Mouse (Mus musculus) cerebellum, adult 11-12 months (tissue): Measurements from ENCODE around the gene Nlrc5.

ENCODE experiments used
- DNase-seq: peaks from one replicate; pipeline ENCODE4 v3.0.0; 2022

Nlrc5 gene

DNA sequence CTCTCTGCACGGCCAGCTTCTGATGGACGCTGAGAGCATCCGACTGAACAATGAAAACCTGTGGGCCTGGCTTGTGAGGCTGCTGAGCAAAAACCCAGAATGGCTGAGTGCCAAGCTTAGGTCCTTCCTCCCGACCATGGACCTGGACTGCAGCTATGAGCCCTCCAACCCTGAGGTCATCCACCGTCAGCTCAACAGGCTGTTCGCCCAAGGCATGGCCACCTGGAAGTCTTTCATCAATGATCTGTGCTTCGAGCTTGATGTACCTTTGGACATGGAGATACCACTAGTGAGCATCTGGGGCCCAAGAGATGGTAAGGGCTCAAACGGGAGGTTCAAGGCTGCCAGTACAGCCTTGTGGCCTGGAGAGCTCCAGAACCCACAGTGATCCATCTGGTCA is 38.6 kb downstream of the Nlrc5 start:
- no peak for DNase-seq

DNA sequence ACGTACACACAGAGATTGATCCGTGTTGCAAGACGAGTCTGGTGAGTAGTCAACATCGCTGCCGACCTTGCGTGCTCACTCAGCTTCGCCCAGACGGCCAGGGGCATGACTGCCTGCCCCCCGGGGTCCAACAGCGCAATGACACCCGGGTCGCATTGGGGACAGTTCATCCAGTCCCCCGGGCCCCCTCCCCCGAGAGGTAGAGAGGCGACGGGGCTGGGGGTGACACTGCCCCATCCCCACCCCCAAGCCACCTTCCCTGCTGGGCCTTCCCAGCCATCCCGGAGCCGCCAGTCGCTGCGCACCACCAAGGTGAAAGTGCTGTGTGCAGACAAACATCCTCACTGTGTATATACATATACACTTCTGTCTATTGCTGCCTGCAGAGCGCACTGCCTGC is 39.3 kb downstream of the Nlrc5 start:
- DNase-seq = no peak

- no peak for DNase-seq
These were observed 41.6 kb downstream of the Nlrc5 start for GRCm38 (mm10) chr8:94475786-94476185.

DNA sequence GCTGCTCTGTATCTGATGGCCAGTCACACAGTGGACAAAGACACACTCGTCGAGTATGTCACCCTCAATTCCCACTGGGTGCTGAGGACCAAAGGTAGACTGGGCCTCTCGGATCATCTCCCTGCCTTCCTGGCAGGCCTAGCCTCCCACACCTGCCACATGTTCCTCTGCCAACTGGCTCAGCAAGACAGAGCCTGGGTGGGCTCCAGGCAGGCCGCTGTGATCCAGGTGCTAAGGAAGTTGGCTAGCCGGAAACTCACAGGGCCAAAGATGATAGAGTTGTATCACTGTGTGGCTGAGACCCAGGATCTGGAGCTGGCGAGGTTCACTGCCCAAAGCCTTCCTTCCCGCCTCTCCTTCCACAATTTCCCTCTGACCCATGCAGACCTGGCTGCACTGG is 42.7 kb downstream of the Nlrc5 start:
- DNase-seq = peak; percentile 6

DNA sequence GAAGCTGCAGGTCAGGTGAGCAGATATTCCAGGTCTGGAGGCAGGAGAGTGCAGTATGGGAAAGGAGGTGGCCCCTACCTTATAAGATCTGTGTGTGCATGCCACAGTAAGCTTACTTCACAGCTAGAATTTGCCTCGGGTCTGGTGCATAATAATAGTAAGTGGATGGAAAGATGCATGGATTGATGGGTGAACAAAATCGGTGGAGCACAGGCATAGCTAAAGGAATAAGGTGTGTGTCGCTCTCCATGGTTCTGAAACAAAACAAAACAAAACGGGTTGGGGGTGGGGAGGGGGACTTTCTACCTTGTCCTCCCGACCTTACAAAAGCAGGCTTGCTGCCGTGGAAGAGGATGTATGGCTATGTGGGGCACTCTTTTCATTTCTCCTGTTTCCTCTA is 47.9 kb downstream of the Nlrc5 start:
- DNase-seq = no peak

GRCm38 (mm10) chr8:94485288-94485687 is 51.1 kb downstream of the Nlrc5 start:
- DNase-seq = no peak

GRCm38 (mm10) chr8:94485882-94486281 is 51.7 kb downstream of the Nlrc5 start:
- no peak for DNase-seq

GRCm38 (mm10) chr8:94488016-94488415 is 53.9 kb downstream of the Nlrc5 start:
- no peak for DNase-seq

GRCm38 (mm10) chr8:94489809-94490483 is 55.8 kb downstream of the Nlrc5 start:
- DNase-seq = no peak

- DNase-seq = peak; percentile 20
These were observed 58.0 kb downstream of the Nlrc5 start for GRCm38 (mm10) chr8:94492021-94492681.

- no peak for DNase-seq
These were observed 59.1 kb downstream of the Nlrc5 start for GRCm38 (mm10) chr8:94493240-94493639.

GRCm38 (mm10) chr8:94515430-94516208 is 81.5 kb downstream of the Nlrc5 start:
- DNase-seq = no peak

GRCm38 (mm10) chr8:94516209-94516593 is 82.0 kb downstream of the Nlrc5 start:
- no peak for DNase-seq

DNA sequence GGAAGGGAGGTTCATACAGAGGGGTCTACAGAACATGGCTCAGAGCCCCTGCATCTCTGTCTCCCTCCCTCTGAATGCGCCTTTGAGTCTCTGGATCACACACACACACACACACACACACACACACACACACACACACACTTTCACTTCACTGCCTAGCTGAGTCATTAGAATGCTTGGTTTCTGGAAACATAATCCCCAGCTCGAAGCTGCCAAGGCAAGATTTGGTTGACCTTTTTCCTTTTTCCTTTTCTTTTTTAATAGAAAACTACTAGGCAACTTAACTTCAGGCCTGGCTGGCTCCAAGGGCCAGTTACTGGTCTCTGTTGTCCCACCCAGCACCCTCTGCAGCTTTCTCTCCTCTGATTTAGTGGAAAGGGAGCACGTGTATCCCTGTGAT is 82.6 kb downstream of the Nlrc5 start:
- no peak for DNase-seq

- DNase-seq = no peak
These were observed 84.2 kb downstream of the Nlrc5 start for GRCm38 (mm10) chr8:94518331-94518730.

GRCm38 (mm10) chr8:94519021-94519420 is 84.9 kb downstream of the Nlrc5 start:
- no peak for DNase-seq

GRCm38 (mm10) chr8:94521481-94521880 is 87.3 kb downstream of the Nlrc5 start:
- DNase-seq = no peak

DNA sequence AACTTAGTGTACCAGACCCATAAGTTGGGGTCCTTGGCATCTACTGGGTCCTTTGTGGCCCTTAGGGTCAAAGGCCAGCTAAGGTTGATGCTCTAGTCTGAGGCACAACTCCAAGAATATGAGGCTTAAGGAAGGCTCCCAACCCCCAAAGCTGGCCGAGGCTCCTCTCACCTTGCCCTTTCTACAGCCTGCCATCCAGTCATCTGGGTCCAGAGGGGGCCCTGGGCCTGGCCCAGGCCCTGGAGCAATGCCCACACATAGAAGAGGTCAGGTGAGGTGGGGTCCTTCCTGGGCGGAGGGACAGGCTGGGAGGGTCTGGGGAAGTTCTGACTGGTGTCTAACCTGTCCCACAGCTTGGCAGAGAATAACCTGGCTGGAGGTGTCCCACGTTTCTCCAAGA is 88.3 kb downstream of the Nlrc5 start:
- DNase-seq = no peak

- DNase-seq = no peak
These were observed 90.4 kb downstream of the Nlrc5 start for GRCm38 (mm10) chr8:94524554-94524953.

GRCm38 (mm10) chr8:94527178-94527577 is 93.0 kb downstream of the Nlrc5 start:
- DNase-seq = no peak

DNA sequence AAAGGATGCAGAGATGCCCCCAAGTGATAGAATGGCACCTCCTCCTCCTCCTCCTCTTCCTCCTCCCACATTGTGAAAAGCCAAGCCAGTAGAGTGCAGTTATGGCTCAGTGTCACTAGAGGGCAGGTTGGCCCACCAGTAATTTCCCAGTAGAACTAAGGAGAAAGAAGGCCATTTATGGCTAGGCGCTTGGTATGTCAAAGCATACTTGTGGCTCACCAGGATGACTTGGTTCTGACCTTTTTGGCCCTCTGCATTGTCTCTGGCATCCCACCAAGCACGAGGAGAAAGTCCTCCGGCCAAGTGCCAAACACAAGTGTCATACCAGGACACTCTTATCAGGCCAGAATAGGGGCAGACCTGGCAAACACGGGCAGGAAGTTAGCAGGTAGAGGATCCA is 94.1 kb downstream of the Nlrc5 start:
- no peak for DNase-seq

DNA sequence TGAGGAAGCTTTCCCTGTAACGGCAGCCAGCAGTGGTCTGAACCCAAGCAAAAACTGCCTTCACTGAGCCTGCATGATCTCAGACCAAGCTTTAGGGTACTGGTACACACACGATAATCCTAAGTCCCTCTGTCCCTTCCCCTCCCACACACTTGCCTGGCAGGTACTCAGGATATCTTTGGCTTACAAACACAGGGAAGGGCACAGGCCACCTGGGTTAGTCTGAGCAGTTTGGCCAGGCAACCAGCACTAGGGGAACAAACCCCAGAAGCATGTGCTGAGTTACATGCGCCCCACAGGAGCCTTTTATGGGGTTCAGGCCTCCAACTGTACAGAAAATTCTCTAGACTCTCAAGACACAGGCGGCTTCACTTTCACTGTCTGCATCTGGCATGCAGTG is 95.7 kb downstream of the Nlrc5 start:
- no peak for DNase-seq

- DNase-seq = no peak
These were observed 96.5 kb downstream of the Nlrc5 start for GRCm38 (mm10) chr8:94530643-94531042.

- DNase-seq = no peak
These were observed 97.8 kb downstream of the Nlrc5 start for GRCm38 (mm10) chr8:94532000-94532399.
